13 mouse cellular contexts compared by ENCODE assay signal in the genomic region with DNA sequence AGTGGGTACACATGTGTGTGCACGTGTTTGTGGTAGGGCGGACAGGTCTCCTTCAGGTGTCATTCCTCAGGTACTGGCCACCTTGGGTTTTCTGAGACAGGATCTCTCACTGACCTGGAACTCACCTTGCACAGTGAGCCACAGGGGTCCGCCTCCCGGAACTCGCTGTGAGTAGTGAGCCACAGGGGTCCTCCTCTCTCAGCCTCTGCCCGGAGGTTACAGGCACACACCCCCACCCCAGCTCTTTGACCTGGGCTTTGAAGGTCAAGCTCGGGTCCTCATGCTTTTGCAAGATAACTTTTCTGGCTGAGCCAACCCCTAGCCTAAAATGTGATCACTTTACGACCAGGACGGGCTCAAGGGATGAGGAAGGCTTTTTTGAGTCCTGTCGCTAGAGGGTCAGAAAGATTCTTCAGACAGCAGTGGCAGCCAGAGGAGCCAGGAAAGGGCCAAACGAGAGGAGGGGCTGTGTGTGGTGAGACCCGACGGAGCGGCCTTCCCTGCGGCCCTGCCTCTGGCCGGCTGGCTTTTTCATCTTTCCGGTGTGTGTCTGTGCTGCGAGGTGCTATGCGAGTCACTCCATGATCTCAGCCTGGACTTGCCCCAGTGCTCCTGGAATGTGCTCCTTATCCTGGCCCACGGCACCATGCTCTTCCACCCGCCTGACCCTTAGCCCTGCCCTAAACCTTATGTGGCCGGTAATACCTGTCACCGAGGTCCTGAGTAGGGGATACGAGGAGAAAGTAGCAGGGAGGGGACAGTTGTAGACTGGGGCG. TPM values are rescaled to one million over a fixed set of nuclear protein-coding genes. Genes with fewer than 3 reads are reported as not detected.
DNase-seq lines count a peak whose midpoint lies in the region; ATAC-seq and TF ChIP-seq lines count a peak whose summit lies in the region.
"Had no signal": no experiment of that assay in that cellular context is flagged by ENCODE, and none has a peak within 500 bp of the region (broad histone marks: within the 10 kb centered on the region; RNA-seq: fewer than 3 reads in every experiment).

No protein-coding gene starts in this region.

- ATAC-seq in heart, embryonic 13.5 days (ENCODE audit: extremely low read depth, insufficient number of reproducible peaks, low FRiP score, low TSS enrichment) = no peak
- ATAC-seq in liver, embryonic 12.5 days = 0 out of 2 replicates have a peak, but pooled peaks have one; percentile 2
- no peak for ATAC-seq in CD4-positive, CD25-positive, alpha-beta regulatory T cell, adult 4 months
- ATAC-seq: forebrain, embryonic 15.5 days had no signal

- H3K4me2 ChIP-seq in heart, embryonic 13.5 days = peak overlapping the region; percentile 32
- peak overlapping the region; percentile 62 for H3K4me2 ChIP-seq in liver, embryonic 12.5 days
- H3K4me2 ChIP-seq: forebrain, embryonic 15.5 days had no signal

- H3K4me3 ChIP-seq in heart, embryonic 13.5 days = no peak overlapping the region
- peak overlapping the region in 1 of 2 experiments; percentile 61; a peak in 3 of 4 replicates for H3K4me3 ChIP-seq in ES-E14 (ENCODE audit: insufficient read depth in 1 of 2, low read depth in 1 of 2, low read length in 2 of 2, poor library complexity in 1 of 2, severe bottlenecking in 1 of 2)
- H3K4me3 ChIP-seq in liver, embryonic 12.5 days = peak overlapping the region; percentile 19
- H3K4me3 ChIP-seq: forebrain, embryonic 15.5 days had no signal

- H3K36me3 ChIP-seq in heart, embryonic 13.5 days = no peaks in the 10 kb centered on the region
- no peaks in the 10 kb centered on the region for H3K36me3 ChIP-seq in ES-E14 (ENCODE audit: control insufficient read depth, insufficient read depth, low read length, poor library complexity, severe bottlenecking)
- H3K36me3 ChIP-seq in liver, embryonic 12.5 days = no peaks in the 10 kb centered on the region; the same call in 1 of the 2 replicates
- H3K36me3 ChIP-seq: forebrain, embryonic 15.5 days had no signal

- H3K27ac ChIP-seq in heart, embryonic 13.5 days (replicated peaks) = peak overlapping the region; percentile 93
- peak overlapping the region; percentile 97 for H3K27ac ChIP-seq in ES-E14 (ENCODE audit: insufficient read depth, low read depth, low read length, poor library complexity, severe bottlenecking)
- peak overlapping the region; percentile 79 for H3K27ac ChIP-seq in liver, embryonic 12.5 days
- H3K27ac ChIP-seq: forebrain, embryonic 15.5 days had no signal

- peaks cover 85% of the 10 kb centered on the region for H3K4me1 ChIP-seq in heart, embryonic 13.5 days
- H3K4me1 ChIP-seq in ES-E14 (ENCODE audit: control insufficient read depth in 2 of 2, insufficient read depth in 2 of 2, low read length in 2 of 2, poor library complexity in 1 of 2) = peaks cover 16 to 59% of the 10 kb centered on the region in 2 experiments; a peak in 3 of 4 replicates
- peaks cover 82% of the 10 kb centered on the region for H3K4me1 ChIP-seq in liver, embryonic 12.5 days
- H3K4me1 ChIP-seq: forebrain, embryonic 15.5 days had no signal

- in situ Hi-C loops in ES-E14 (cut with MboI; ENCODE audit: low sequenced_read_pairs in 2 of 2, unreplicated experiment in 2 of 2) = no loop called here

- H3K27me3 ChIP-seq in heart, embryonic 13.5 days (replicated peaks) = 0 out of 2 replicates have a peak, but pooled peaks cover 4% of the 10 kb centered on the region
- peaks cover 13% of the 10 kb centered on the region; the same call in 1 of the 2 replicates for H3K27me3 ChIP-seq in liver, embryonic 12.5 days (replicated peaks)

- intact Hi-C loops in left cerebral cortex, postnatal 4 days (cut with DNase I) = no loop called here

- H3K9ac ChIP-seq in heart, embryonic 13.5 days = peak overlapping the region; percentile 61
- H3K9ac ChIP-seq in ES-E14 (ENCODE audit: insufficient read depth, low read depth, low read length, poor library complexity, severe bottlenecking) = peak overlapping the region; percentile 80
- H3K9ac ChIP-seq in liver, embryonic 12.5 days = peak overlapping the region; percentile 58
- H3K9ac ChIP-seq: forebrain, embryonic 15.5 days had no signal

- no peaks in the 10 kb centered on the region for H3K9me3 ChIP-seq in heart, embryonic 13.5 days
- H3K9me3 ChIP-seq in ES-E14 (ENCODE audit: control insufficient read depth, insufficient read depth, low read depth, low read length) = no peaks in the 10 kb centered on the region
- no peaks in the 10 kb centered on the region for H3K9me3 ChIP-seq in liver, embryonic 12.5 days (replicated peaks)
- H3K9me3 ChIP-seq: forebrain, embryonic 15.5 days had no signal

- DNase-seq in heart, postnatal 4 days = no peak
- peak; percentile 77 for DNase-seq in ES-E14 (ENCODE audit: low read depth, low spot score)
- DNase-seq in kidney, adult 18-20 months = peak; percentile 73
- DNase-seq in left cerebral cortex, postnatal 4 days = no peak
- DNase-seq in layer of hippocampus, adult 8-10 months (ENCODE audit: low spot score in 2 of 2) = no peak
- DNase-seq: adrenal gland, postnatal 25 days; cerebellum, adult 8-10 months; layer of hippocampus, postnatal 36 days; midbrain, embryonic 14.5 days had no signal

- WGBS in heart, embryonic 13.5 days = 20% methylated on average over 25 of the region's 25 CpGs
- 32% methylated on average over 25 of the region's 25 CpGs for WGBS in liver, embryonic 12.5 days (ENCODE audit: insufficient replicate concordance)

TF ChIP-seq in ES-E14, 5 proteins besides CTCF, POLR2A, EP300 and RAD21:
- TF ChIP-seq ZNF384 (IDR thresholded peaks at IDR 0.05; ENCODE audit: low read depth, low read length) (no peak), MAFK (IDR thresholded peaks at IDR 0.05; ENCODE audit: insufficient read depth, low read depth, low read length) (no peak), HCFC1 (IDR thresholded peaks at IDR 0.05; ENCODE audit: borderline replicate concordance, insufficient read depth, low read length) (no peak), CHD2 (IDR thresholded peaks at IDR 0.05; ENCODE audit: low read depth, low read length) (no peak), ZC3H11A (IDR thresholded peaks at IDR 0.05; ENCODE audit: borderline replicate concordance, low read depth, low read length) (no peak)
TF ChIP-seq in ES-E14: peak in this region for 0.

RNA-seq across cellular contexts. Expression of gene Llgl2, which starts 6.9 kb away (rescaled TPM):
- polyA plus RNA-seq in heart, embryonic 13.5 days (2015; fragmentation: Nextera tagmentation; extraction: Ambion mirVana) = 18.9 and 19.0 TPM in 2 replicates
- 10 to 100 TPM; 20.0 to 21.2 TPM for total RNA-seq in heart, postnatal 4 days (2021)
- 96.5 and 145 TPM in 2 replicates for total RNA-seq in ES-E14 (2012; rRNA removed)
- polyA plus RNA-seq in liver, embryonic 12.5 days (2016; fragmentation: Nextera tagmentation; extraction: Ambion mirVana) = 13.4 and 14.3 TPM in 2 replicates
- 1 to 10 TPM; 1.1 to 2.4 TPM for total RNA-seq in left cerebral cortex, postnatal 4 days (2021)
- total RNA-seq in layer of hippocampus, adult 8-10 months (2022) = 1 to 10 TPM; 1.6 to 4.2 (median 2.4) TPM
- 10 to 100 TPM in 1 of 2 experiments, 1 to 10 TPM in 1; 7.9 to 11.1 TPM for polyA plus RNA-seq in CD4-positive, CD25-positive, alpha-beta regulatory T cell, adult 4 months (2017; shearing (Covaris generic))

RNA-seq across cellular contexts. Expression of gene Tsen54, which starts 16.2 kb away (rescaled TPM):
- polyA plus RNA-seq in heart, embryonic 13.5 days (2015; fragmentation: Nextera tagmentation; extraction: Ambion mirVana) = 24.4 and 27.5 TPM in 2 replicates
- total RNA-seq in heart, postnatal 4 days (2021) = 10 to 100 TPM; 13.0 to 14.2 TPM
- total RNA-seq in ES-E14 (2012; rRNA removed) = 63.6 and 64.4 TPM in 2 replicates
- polyA plus RNA-seq in liver, embryonic 12.5 days (2016; fragmentation: Nextera tagmentation; extraction: Ambion mirVana) = 23.5 and 25.6 TPM in 2 replicates
- 10 to 100 TPM; 15.1 to 19.1 TPM for total RNA-seq in left cerebral cortex, postnatal 4 days (2021)
- total RNA-seq in layer of hippocampus, adult 8-10 months (2022) = 10 to 100 TPM; 12.5 to 18.7 (median 16.9) TPM
- 10 to 100 TPM; 11.0 to 16.2 TPM for polyA plus RNA-seq in CD4-positive, CD25-positive, alpha-beta regulatory T cell, adult 4 months (2017; shearing (Covaris generic))

RNA-seq across cellular contexts. Expression of gene Caskin2, which starts 17.3 kb away (rescaled TPM):
- polyA plus RNA-seq in heart, embryonic 13.5 days (2015; fragmentation: Nextera tagmentation; extraction: Ambion mirVana) = 20.0 and 20.1 TPM in 2 replicates
- 10 to 100 TPM; 51.7 to 58.8 TPM for total RNA-seq in heart, postnatal 4 days (2021)
- 9.6 and 10.5 TPM in 2 replicates for total RNA-seq in ES-E14 (2012; rRNA removed)
- 8.3 and 9.2 TPM in 2 replicates for polyA plus RNA-seq in liver, embryonic 12.5 days (2016; fragmentation: Nextera tagmentation; extraction: Ambion mirVana)
- 10 to 100 TPM; 13.4 to 14.5 TPM for total RNA-seq in left cerebral cortex, postnatal 4 days (2021)
- total RNA-seq in layer of hippocampus, adult 8-10 months (2022) = 10 to 100 TPM; 17.1 to 21.7 (median 20.0) TPM
- polyA plus RNA-seq in CD4-positive, CD25-positive, alpha-beta regulatory T cell, adult 4 months (2017; shearing (Covaris generic)) = under 1 TPM; 0.69 to 0.85 TPM

RNA-seq across cellular contexts. Expression of gene Myo15b, which starts 27.5 kb away (rescaled TPM):
- polyA plus RNA-seq in heart, embryonic 13.5 days (2015; fragmentation: Nextera tagmentation; extraction: Ambion mirVana) = 0.17 and 0.27 TPM in 2 replicates
- total RNA-seq in heart, postnatal 4 days (2021) = under 1 TPM; 0.16 to 0.19 TPM
- total RNA-seq in ES-E14 (2012; rRNA removed) = 4.6 and 7.7 TPM in 2 replicates
- 0.38 and 0.83 TPM in 2 replicates for polyA plus RNA-seq in liver, embryonic 12.5 days (2016; fragmentation: Nextera tagmentation; extraction: Ambion mirVana)
- under 1 TPM in 1 of 2 experiments, not detected in 1; 0.28 TPM for total RNA-seq in left cerebral cortex, postnatal 4 days (2021)
- 1 to 10 TPM in 1 of 4 experiments, under 1 TPM in 3; 0.11 to 1.2 (median 0.56) TPM for total RNA-seq in layer of hippocampus, adult 8-10 months (2022)
- not detected for polyA plus RNA-seq in CD4-positive, CD25-positive, alpha-beta regulatory T cell, adult 4 months (2017; shearing (Covaris generic))
- polyA plus RNA-seq: midbrain, embryonic 14.5 days had no signal

Comparison
In these comparisons a context has a peak if more than half of its experiments do, and no peak if none do; other contexts are left out.
1. DNase-seq: peak in ES-E14 (single experiment) and kidney, adult 18-20 months (single experiment); none in heart, postnatal 4 days (single experiment), left cerebral cortex, postnatal 4 days (single experiment) and layer of hippocampus, adult 8-10 months (0 of 2).
2. RNA of gene Llgl2, which starts 6.9 kb away (total RNA-seq): 96.5 to 145 TPM in ES-E14 and 20.0 to 21.2 TPM in heart, postnatal 4 days; 1.6 to 4.2 TPM in layer of hippocampus, adult 8-10 months and 1.1 to 2.4 TPM in left cerebral cortex, postnatal 4 days; every median in the first group is over 4 times any median in the second.
3. Peak in every context shown above with its lines, with median percentiles within 50 percentile points of each other: H3K27ac ChIP-seq and H3K9ac ChIP-seq.